Mouse (Mus musculus) cerebellum, postnatal 10 days (tissue): ENCODE results near the gene Spdya.
"Not testable (repeated sequence)": the region's sequence is repeated elsewhere in the genome, so short reads cannot be mapped to it uniquely, and the experiment has no call there.

Experiments
- DNase-seq, 2 experiments: peaks; one replicate each; pipeline ENCODE4 v3.0.0; 2021; ENCODE audit warnings: mixed read lengths in 2 of 2

Spdya gene

DNA sequence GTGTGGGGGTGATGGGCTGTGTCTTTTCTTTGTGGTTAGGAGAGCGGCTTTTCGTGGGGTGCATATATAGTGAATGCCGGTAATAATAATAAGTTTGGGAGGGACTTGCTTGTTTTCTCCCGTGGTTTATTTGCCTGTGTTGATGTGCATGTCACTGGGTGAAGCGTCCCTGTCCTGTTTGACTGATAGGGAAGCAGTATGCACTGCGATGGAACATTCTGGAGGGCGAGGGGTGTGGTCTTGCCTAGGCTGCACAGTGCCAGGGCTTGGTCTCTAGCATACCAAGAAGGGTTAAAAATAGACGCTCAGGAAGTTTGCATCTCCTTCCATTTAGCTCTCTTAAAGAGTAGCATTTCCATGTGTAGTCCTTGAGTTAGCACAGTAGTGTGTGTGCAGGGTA lies 84.9 kb downstream of the Spdya start:
- DNase-seq, result no peak

DNA sequence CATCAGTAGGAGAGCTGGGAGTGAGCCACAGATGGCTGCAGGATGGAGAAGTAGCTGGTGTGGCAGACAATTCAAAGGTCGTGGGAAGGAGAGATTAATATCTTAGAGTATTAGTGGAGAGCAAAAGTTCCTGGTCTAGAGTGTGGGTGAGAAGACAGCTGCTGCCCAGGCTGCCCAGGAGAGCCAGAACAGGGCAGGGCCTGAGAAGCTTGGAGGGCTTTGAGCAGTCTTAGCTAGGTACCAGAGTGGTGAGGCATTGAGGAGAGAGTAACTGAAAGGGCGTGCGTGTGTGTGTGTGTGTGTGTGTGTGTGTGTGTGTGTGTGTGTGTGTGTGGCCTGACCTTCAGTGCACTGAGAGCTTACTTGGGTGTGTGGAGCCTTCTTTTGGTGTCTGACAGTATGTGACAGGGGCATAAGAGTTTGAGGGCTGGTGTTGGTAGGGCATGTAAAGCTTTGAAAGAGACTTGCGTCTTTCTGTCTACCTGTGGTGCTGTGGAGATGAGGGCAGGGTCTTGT lies 85.9 kb downstream of the Spdya start:
- no peak for DNase-seq

DNA sequence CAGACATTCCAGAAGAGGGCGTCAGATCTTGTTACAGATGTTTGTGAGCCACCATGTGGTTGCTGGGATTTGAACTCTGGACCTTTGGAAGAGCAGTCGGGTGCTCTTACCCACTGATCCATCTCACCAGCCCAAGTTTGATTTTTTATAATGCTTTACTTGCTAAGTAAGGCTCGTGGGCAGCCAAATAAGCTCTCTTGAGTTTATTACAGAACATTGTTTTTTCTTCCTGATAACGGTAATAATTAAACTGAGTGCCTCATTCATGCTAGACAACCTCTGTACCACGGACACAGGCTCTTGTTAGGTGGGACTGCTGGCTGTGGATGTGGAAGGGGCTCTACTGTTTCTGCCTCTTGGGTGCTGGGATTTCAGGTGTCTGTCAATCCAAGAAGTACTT lies 87.2 kb downstream of the Spdya start:
- DNase-seq, result not testable (repeated sequence)
